Mouse (Mus musculus) cerebellum, postnatal 4 days (tissue): Measurements from ENCODE around the gene Polr1d.

Experiments used
- DNase-seq, 2 experiments: peaks; one replicate each; pipeline ENCODE4 v3.0.0; 2022; ENCODE audit warnings: low spot score in 2 of 2, mixed read lengths in 1 of 2

Gene Polr1d

GRCm38 (mm10) chr5:147076799-147077165 lies at the start of gene Polr1d:
Gene Polr1d (plus strand): TSS chr5:147077050.
- DNase-seq, result no peak

- no peak for DNase-seq
Observed at GRCm38 (mm10) chr5:147031281-147031680, 45.6 kb upstream of the Polr1d start.

GRCm38 (mm10) chr5:147033155-147033554 lies 43.7 kb upstream of the Polr1d start:
- DNase-seq, result no peak

GRCm38 (mm10) chr5:147034283-147034682 lies 42.6 kb upstream of the Polr1d start:
- DNase-seq, result no peak

GRCm38 (mm10) chr5:147035301-147035700 lies 41.5 kb upstream of the Polr1d start:
- no peak for DNase-seq

GRCm38 (mm10) chr5:147036028-147036427 lies 40.8 kb upstream of the Polr1d start:
- no peak for DNase-seq

- no peak for DNase-seq
Observed at GRCm38 (mm10) chr5:147036661-147037060, 40.2 kb upstream of the Polr1d start.

GRCm38 (mm10) chr5:147037601-147038000 lies 39.2 kb upstream of the Polr1d start:
- no peak for DNase-seq

GRCm38 (mm10) chr5:147039394-147039793 lies 37.5 kb upstream of the Polr1d start:
- no peak for DNase-seq

GRCm38 (mm10) chr5:147041965-147042937 lies 34.6 kb upstream of the Polr1d start:
- no peak for DNase-seq

- no peak for DNase-seq
Observed at GRCm38 (mm10) chr5:147043240-147043844, 33.5 kb upstream of the Polr1d start.

GRCm38 (mm10) chr5:147045311-147045710 lies 31.5 kb upstream of the Polr1d start:
- no peak for DNase-seq

- no peak for DNase-seq
Observed at GRCm38 (mm10) chr5:147045929-147046328, 30.9 kb upstream of the Polr1d start.

GRCm38 (mm10) chr5:147049544-147050209 lies 27.2 kb upstream of the Polr1d start:
- no peak for DNase-seq

- no peak for DNase-seq
Observed at GRCm38 (mm10) chr5:147050816-147051499, 25.9 kb upstream of the Polr1d start.

- DNase-seq, result no peak
Observed at GRCm38 (mm10) chr5:147051500-147052308, 25.1 kb upstream of the Polr1d start.

- DNase-seq, result no peak
Observed at GRCm38 (mm10) chr5:147052309-147052558, 24.6 kb upstream of the Polr1d start.

GRCm38 (mm10) chr5:147053071-147053470 lies 23.8 kb upstream of the Polr1d start:
- no peak for DNase-seq

- DNase-seq, result no peak
Observed at GRCm38 (mm10) chr5:147053481-147053880, 23.4 kb upstream of the Polr1d start.

GRCm38 (mm10) chr5:147054328-147054727 lies 22.5 kb upstream of the Polr1d start:
- no peak for DNase-seq

GRCm38 (mm10) chr5:147054747-147055270 lies 22.0 kb upstream of the Polr1d start:
- no peak for DNase-seq
